Mouse (Mus musculus): Measurements from ENCODE around the gene Prkaa2.
"Not testable (repeated sequence)": the region's sequence is repeated elsewhere in the genome, so short reads cannot be mapped to it uniquely, and the experiment has no call there.

Prkaa2 gene

GRCm38 (mm10) chr4:105016006-105016613, 93.6 kb downstream of the Prkaa2 start:
- no peak for DNase-seq (ENCODE audit: low spot score in 2 of 2)

- no peak for DNase-seq (ENCODE audit: low spot score in 2 of 2)
These were observed 94.2 kb downstream of the Prkaa2 start for GRCm38 (mm10) chr4:105015496-105015895.

GRCm38 (mm10) chr4:105013718-105014117, 96.0 kb downstream of the Prkaa2 start:
- no peak for DNase-seq (ENCODE audit: low spot score in 2 of 2)

GRCm38 (mm10) chr4:105007360-105008018, 102.2 kb downstream of the Prkaa2 start:
- no peak for DNase-seq (ENCODE audit: low spot score in 2 of 2)

- not testable (repeated sequence) for DNase-seq (ENCODE audit: low spot score in 2 of 2)
These were observed 105.0 kb downstream of the Prkaa2 start for GRCm38 (mm10) chr4:105004649-105005048.

- DNase-seq (ENCODE audit: low spot score in 2 of 2): no peak
These were observed 105.6 kb downstream of the Prkaa2 start for GRCm38 (mm10) chr4:105004135-105004534.

- DNase-seq (ENCODE audit: low spot score in 2 of 2): no peak
These were observed 108.0 kb downstream of the Prkaa2 start for GRCm38 (mm10) chr4:105001736-105002135.

- DNase-seq (ENCODE audit: low spot score in 2 of 2): no peak
These were observed 110.0 kb downstream of the Prkaa2 start for GRCm38 (mm10) chr4:104999702-105000101.

GRCm38 (mm10) chr4:104993140-104993874, 116.4 kb downstream of the Prkaa2 start:
- DNase-seq (ENCODE audit: low spot score in 2 of 2): no peak

GRCm38 (mm10) chr4:104992271-104992670, 117.4 kb downstream of the Prkaa2 start:
- DNase-seq (ENCODE audit: low spot score in 2 of 2): no peak

GRCm38 (mm10) chr4:104990686-104991085, 119.0 kb downstream of the Prkaa2 start:
- DNase-seq (ENCODE audit: low spot score in 2 of 2): no peak

- DNase-seq (ENCODE audit: low spot score in 2 of 2): peak in 1 of 2 experiments; percentile 6
These were observed 119.7 kb downstream of the Prkaa2 start for GRCm38 (mm10) chr4:104990016-104990415.

GRCm38 (mm10) chr4:104988709-104989108, 121.0 kb downstream of the Prkaa2 start:
- DNase-seq (ENCODE audit: low spot score in 2 of 2): no peak

GRCm38 (mm10) chr4:104988102-104988501, 121.6 kb downstream of the Prkaa2 start:
- DNase-seq (ENCODE audit: low spot score in 2 of 2): peak; percentile 26 to 30

- no peak for DNase-seq (ENCODE audit: low spot score in 2 of 2)
These were observed 122.1 kb downstream of the Prkaa2 start for GRCm38 (mm10) chr4:104987631-104988030.

- no peak for DNase-seq (ENCODE audit: low spot score in 2 of 2)
These were observed 123.6 kb downstream of the Prkaa2 start for GRCm38 (mm10) chr4:104985960-104986632.
